Mouse (Mus musculus): ENCODE measurements around the gene Ifitm2. TPM values are rescaled to one million over a fixed set of nuclear protein-coding genes. Genes with fewer than 3 reads are reported as not detected.

Ifitm2 gene
- polyA plus RNA-seq, 1 experiment from 2014 or later: 384 TPM

GRCm38 (mm10) chr7:140905642-140906081, 50.1 kb downstream of the Ifitm2 start:
- peak; percentile 45; the same call in 1 of the 2 replicates for ATAC-seq (ENCODE audit: insufficient read depth)
- Histone ChIP-seq H3K9ac (no peak overlapping the region), H3K27me3 (no peaks in the 10 kb centered on the region; the same call in none of the 2 replicates), H3K9me3 (replicated peaks) (no peaks in the 10 kb centered on the region), H3K27ac (replicated peaks) (peak overlapping the region; percentile 64), H3K4me2 (peak overlapping the region; percentile 44; the same call in 1 of the 2 replicates), H3K4me1 (replicated peaks) (peaks cover 21% of the 10 kb centered on the region), H3K36me3 (replicated peaks) (no peaks in the 10 kb centered on the region), H3K4me3 (replicated peaks) (peak overlapping the region; percentile 40)
- 30% methylated on average over 2 of the region's 2 CpGs for WGBS (ENCODE audit: insufficient replicate concordance)

Other genes with a start within 250 kb of the Ifitm2 start
- 0.46 and 0.75 TPM in 2 replicates for gene Cyp2e1, start 192.2 kb downstream of the Ifitm2 start, polyA plus RNA-seq (2015; fragmentation: Nextera tagmentation; extraction: Ambion mirVana)
- gene Syce1, start 168.1 kb downstream of the Ifitm2 start, polyA plus RNA-seq (2015; fragmentation: Nextera tagmentation; extraction: Ambion mirVana): 0.06 and 0.13 TPM in 2 replicates
- gene Zfp941, start 133.8 kb downstream of the Ifitm2 start, polyA plus RNA-seq (2015; fragmentation: Nextera tagmentation; extraction: Ambion mirVana): 0.18 and 0.20 TPM in 2 replicates
- gene Urah, start 121.0 kb downstream of the Ifitm2 start, polyA plus RNA-seq (2015; fragmentation: Nextera tagmentation; extraction: Ambion mirVana): 24.7 and 26.8 TPM in 2 replicates
- not detected in 2 replicates for gene Scgb1c1, start 110.4 kb downstream of the Ifitm2 start, polyA plus RNA-seq (2015; fragmentation: Nextera tagmentation; extraction: Ambion mirVana)
- gene Odf3, start 108.2 kb downstream of the Ifitm2 start, polyA plus RNA-seq (2015; fragmentation: Nextera tagmentation; extraction: Ambion mirVana): not detected in 2 replicates
- gene Gm45785, start 99.7 kb downstream of the Ifitm2 start, polyA plus RNA-seq (2015; fragmentation: Nextera tagmentation; extraction: Ambion mirVana): not detected in 2 replicates
- gene Ric8a, start 99.0 kb downstream of the Ifitm2 start, polyA plus RNA-seq (2015; fragmentation: Nextera tagmentation; extraction: Ambion mirVana): 20.9 and 23.3 TPM in 2 replicates
- gene Bet1l, start 98.4 kb downstream of the Ifitm2 start, polyA plus RNA-seq (2015; fragmentation: Nextera tagmentation; extraction: Ambion mirVana): 18.7 and 20.3 TPM in 2 replicates
- 133 TPM in 2 replicates for gene Psmd13, start 74.0 kb downstream of the Ifitm2 start, polyA plus RNA-seq (2015; fragmentation: Nextera tagmentation; extraction: Ambion mirVana)
- gene Sirt3, start 73.7 kb downstream of the Ifitm2 start, polyA plus RNA-seq (2015; fragmentation: Nextera tagmentation; extraction: Ambion mirVana): 20.0 and 21.5 TPM in 2 replicates
- 2.5 and 3.6 TPM in 2 replicates for gene Cox8b, start 55.5 kb downstream of the Ifitm2 start, polyA plus RNA-seq (2015; fragmentation: Nextera tagmentation; extraction: Ambion mirVana)
- gene Nlrp6, start 35.1 kb downstream of the Ifitm2 start, polyA plus RNA-seq (2015; fragmentation: Nextera tagmentation; extraction: Ambion mirVana): 4.8 and 7.0 TPM in 2 replicates
- gene Pgghg, start 14.6 kb downstream of the Ifitm2 start, polyA plus RNA-seq (2015; fragmentation: Nextera tagmentation; extraction: Ambion mirVana): 6.0 and 6.6 TPM in 2 replicates
- gene Ifitm5, start 5.7 kb downstream of the Ifitm2 start, polyA plus RNA-seq (2015; fragmentation: Nextera tagmentation; extraction: Ambion mirVana): 0.39 and 0.68 TPM in 2 replicates
- gene Gm45717, start 50 bp downstream of the Ifitm2 start, polyA plus RNA-seq (2015; fragmentation: Nextera tagmentation; extraction: Ambion mirVana): not detected in 2 replicates
- gene Ifitm1, start 11.2 kb upstream of the Ifitm2 start, polyA plus RNA-seq (2015; fragmentation: Nextera tagmentation; extraction: Ambion mirVana): 21.3 TPM in 2 replicates
- 84.9 and 98.1 TPM in 2 replicates for gene Ifitm3, start 54.8 kb upstream of the Ifitm2 start, polyA plus RNA-seq (2015; fragmentation: Nextera tagmentation; extraction: Ambion mirVana)
- gene Ifitm6, start 61.9 kb upstream of the Ifitm2 start, polyA plus RNA-seq (2015; fragmentation: Nextera tagmentation; extraction: Ambion mirVana): 23.2 and 25.7 TPM in 2 replicates
- not detected in 2 replicates for gene Gm17387, start 73.1 kb upstream of the Ifitm2 start, polyA plus RNA-seq (2015; fragmentation: Nextera tagmentation; extraction: Ambion mirVana)
- gene B4galnt4, start 105.1 kb upstream of the Ifitm2 start, polyA plus RNA-seq (2015; fragmentation: Nextera tagmentation; extraction: Ambion mirVana): 0.45 and 0.46 TPM in 2 replicates
- gene Pkp3, start 122.2 kb upstream of the Ifitm2 start, polyA plus RNA-seq (2015; fragmentation: Nextera tagmentation; extraction: Ambion mirVana): 0.54 and 0.84 TPM in 2 replicates
- gene Sigirr, start 144.6 kb upstream of the Ifitm2 start, polyA plus RNA-seq (2015; fragmentation: Nextera tagmentation; extraction: Ambion mirVana): 22.1 and 28.1 TPM in 2 replicates
- 0.99 and 1.5 TPM in 2 replicates for gene Ano9, start 161.8 kb upstream of the Ifitm2 start, polyA plus RNA-seq (2015; fragmentation: Nextera tagmentation; extraction: Ambion mirVana)
- 138 and 140 TPM in 2 replicates for gene Ptdss2, start 166.4 kb upstream of the Ifitm2 start, polyA plus RNA-seq (2015; fragmentation: Nextera tagmentation; extraction: Ambion mirVana)
- gene Rnh1, start 216.9 kb upstream of the Ifitm2 start, polyA plus RNA-seq (2015; fragmentation: Nextera tagmentation; extraction: Ambion mirVana): 64.3 and 76.1 TPM in 2 replicates
- 83.0 and 98.2 TPM in 2 replicates for gene Hras, start 238.0 kb upstream of the Ifitm2 start, polyA plus RNA-seq (2015; fragmentation: Nextera tagmentation; extraction: Ambion mirVana)
- gene Lrrc56, start 238.2 kb upstream of the Ifitm2 start, polyA plus RNA-seq (2015; fragmentation: Nextera tagmentation; extraction: Ambion mirVana): 11.0 and 12.1 TPM in 2 replicates